Mouse (Mus musculus): ENCODE results near the gene Gm10320. TPM values are rescaled to one million over a fixed set of nuclear protein-coding genes. Genes with fewer than 3 reads are reported as not detected.

Gm10320 gene
- total and polyA plus RNA-seq, 3 experiments, result 0.60 to 0.93 TPM; not detected in 1

GRCm38 (mm10) chr13:98534190-98534912 is 42.5 kb upstream of the Gm10320 start:
- ATAC-seq (ENCODE audit: extremely low read depth, insufficient number of reproducible peaks, low FRiP score, poor library complexity, severe bottlenecking) (no peak), DNase-seq (ENCODE audit: low spot score) (no peak)
- no peaks in the 10 kb centered on the region for H3K36me3 ChIP-seq (replicated peaks)
- H3K4me3 ChIP-seq (ENCODE audit: low read depth, low read length), result no peak overlapping the region
- peaks cover 5% of the 10 kb centered on the region; the same call in 1 of the 2 replicates for H3K4me1 ChIP-seq (ENCODE audit: insufficient read depth, low read depth, low read length)
- no peak for TF ChIP-seq TAL1 (conservative IDR thresholded peaks at IDR 0.05; ENCODE audit: low read depth, low read length)
- no peak for TF ChIP-seq GATA2 (IDR thresholded peaks at IDR 0.05; ENCODE audit: borderline replicate concordance, low read depth, low read length)
- no peak for TF ChIP-seq CTCF (IDR thresholded peaks at IDR 0.05; ENCODE audit: low read depth, low read length)
- TF ChIP-seq POLR2AphosphoS5 (IDR thresholded peaks at IDR 0.05; ENCODE audit: insufficient replicate concordance, low read depth, low read length), result no peak
- no peak for TF ChIP-seq GATA1 (IDR thresholded peaks at IDR 0.05; ENCODE audit: borderline replicate concordance, low read length)
- no peaks in the 10 kb centered on the region for H3K9me3 ChIP-seq (replicated peaks)
- peaks cover 16% of the 10 kb centered on the region for H3K27me3 ChIP-seq (ENCODE audit: insufficient read depth, low read length)

DNA sequence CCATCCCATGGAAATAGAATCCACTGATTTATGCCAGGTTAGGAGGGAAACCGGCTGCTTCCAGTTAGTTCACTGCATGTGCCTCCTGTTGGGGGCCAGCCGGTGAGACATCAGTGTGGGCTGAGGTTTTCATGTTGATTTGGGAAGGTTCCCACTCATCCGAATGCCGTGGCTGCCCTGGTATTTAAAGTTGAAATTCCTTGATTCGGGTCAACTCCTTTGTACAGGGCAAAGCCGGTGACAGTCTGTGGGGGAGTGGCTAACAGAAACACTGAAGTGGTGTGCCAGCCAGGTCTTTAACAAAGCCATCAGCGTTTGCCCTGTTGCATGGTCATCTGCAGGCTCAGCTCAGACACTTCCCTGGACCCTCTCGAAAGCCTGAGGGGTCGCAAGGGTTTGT is 41.6 kb upstream of the Gm10320 start:
- Histone ChIP-seq H3K9me3 (replicated peaks) (no peaks in the 10 kb centered on the region), H3K27me3 (ENCODE audit: insufficient read depth, low read length) (peaks cover 11% of the 10 kb centered on the region; the same call in 1 of the 2 replicates), H3K4me3 (ENCODE audit: low read depth, low read length) (no peak overlapping the region), H3K36me3 (replicated peaks) (no peaks in the 10 kb centered on the region), H3K4me1 (ENCODE audit: insufficient read depth, low read depth, low read length) (peaks cover 1% of the 10 kb centered on the region; the same call in 1 of the 2 replicates)
- DNase-seq (ENCODE audit: low spot score) (no peak), ATAC-seq (ENCODE audit: extremely low read depth, insufficient number of reproducible peaks, low FRiP score, poor library complexity, severe bottlenecking) (no peak)
- no peak for TF ChIP-seq POLR2AphosphoS5 (IDR thresholded peaks at IDR 0.05; ENCODE audit: insufficient replicate concordance, low read depth, low read length)
- TF ChIP-seq CTCF (IDR thresholded peaks at IDR 0.05; ENCODE audit: low read depth, low read length), result no peak
- no peak for TF ChIP-seq GATA1 (IDR thresholded peaks at IDR 0.05; ENCODE audit: borderline replicate concordance, low read length)
- no peak for TF ChIP-seq GATA2 (IDR thresholded peaks at IDR 0.05; ENCODE audit: borderline replicate concordance, low read depth, low read length)
- TF ChIP-seq TAL1 (conservative IDR thresholded peaks at IDR 0.05; ENCODE audit: low read depth, low read length), result no peak

GRCm38 (mm10) chr13:98532699-98533375 is 41.0 kb upstream of the Gm10320 start:
- Histone ChIP-seq H3K27me3 (ENCODE audit: insufficient read depth, low read length) (peaks cover 7% of the 10 kb centered on the region; the same call in 1 of the 2 replicates), H3K4me1 (ENCODE audit: insufficient read depth, low read depth, low read length) (no peaks in the 10 kb centered on the region), H3K4me3 (ENCODE audit: low read depth, low read length) (no peak overlapping the region), H3K9me3 (replicated peaks) (no peaks in the 10 kb centered on the region), H3K36me3 (replicated peaks) (no peaks in the 10 kb centered on the region)
- TF ChIP-seq GATA2 (IDR thresholded peaks at IDR 0.05; ENCODE audit: borderline replicate concordance, low read depth, low read length) (no peak), GATA1 (IDR thresholded peaks at IDR 0.05; ENCODE audit: borderline replicate concordance, low read length) (no peak), POLR2AphosphoS5 (IDR thresholded peaks at IDR 0.05; ENCODE audit: insufficient replicate concordance, low read depth, low read length) (no peak), TAL1 (conservative IDR thresholded peaks at IDR 0.05; ENCODE audit: low read depth, low read length) (no peak), CTCF (IDR thresholded peaks at IDR 0.05; ENCODE audit: low read depth, low read length) (no peak)
- DNase-seq (ENCODE audit: low spot score), result no peak
- ATAC-seq (ENCODE audit: extremely low read depth, insufficient number of reproducible peaks, low FRiP score, poor library complexity, severe bottlenecking), result no peak

DNA sequence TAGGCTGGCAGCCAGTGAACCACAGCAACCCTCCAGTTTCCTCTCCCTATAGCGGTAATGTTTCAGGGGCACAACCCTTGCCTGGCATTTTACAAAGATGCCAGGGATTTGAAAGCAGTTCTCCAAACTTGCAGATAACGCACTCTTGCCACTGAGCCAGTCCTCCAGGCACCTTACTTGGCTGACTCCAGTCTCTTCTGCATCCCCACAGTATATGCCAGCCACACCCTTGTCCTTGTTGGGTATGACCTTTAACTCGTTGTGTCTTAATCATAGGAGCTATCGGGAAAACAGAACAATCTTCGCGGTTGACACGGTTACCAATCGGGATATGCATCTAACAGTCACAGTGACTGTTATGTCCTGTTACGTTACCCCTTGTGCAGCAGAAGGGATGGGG is 40.2 kb upstream of the Gm10320 start:
- H3K4me1 ChIP-seq (ENCODE audit: insufficient read depth, low read depth, low read length), result no peaks in the 10 kb centered on the region
- no peak for TF ChIP-seq GATA2 (IDR thresholded peaks at IDR 0.05; ENCODE audit: borderline replicate concordance, low read depth, low read length)
- no peak for TF ChIP-seq GATA1 (IDR thresholded peaks at IDR 0.05; ENCODE audit: borderline replicate concordance, low read length)
- TF ChIP-seq TAL1 (conservative IDR thresholded peaks at IDR 0.05; ENCODE audit: low read depth, low read length), result no peak
- TF ChIP-seq POLR2AphosphoS5 (IDR thresholded peaks at IDR 0.05; ENCODE audit: insufficient replicate concordance, low read depth, low read length), result no peak
- TF ChIP-seq CTCF (IDR thresholded peaks at IDR 0.05; ENCODE audit: low read depth, low read length), result no peak
- no peaks in the 10 kb centered on the region for H3K9me3 ChIP-seq (replicated peaks)
- H3K27me3 ChIP-seq (ENCODE audit: insufficient read depth, low read length), result peaks cover 7% of the 10 kb centered on the region; the same call in 1 of the 2 replicates
- no peak overlapping the region for H3K4me3 ChIP-seq (ENCODE audit: low read depth, low read length)
- DNase-seq (ENCODE audit: low spot score) (no peak), ATAC-seq (ENCODE audit: extremely low read depth, insufficient number of reproducible peaks, low FRiP score, poor library complexity, severe bottlenecking) (no peak)
- no peaks in the 10 kb centered on the region for H3K36me3 ChIP-seq (replicated peaks)

DNA sequence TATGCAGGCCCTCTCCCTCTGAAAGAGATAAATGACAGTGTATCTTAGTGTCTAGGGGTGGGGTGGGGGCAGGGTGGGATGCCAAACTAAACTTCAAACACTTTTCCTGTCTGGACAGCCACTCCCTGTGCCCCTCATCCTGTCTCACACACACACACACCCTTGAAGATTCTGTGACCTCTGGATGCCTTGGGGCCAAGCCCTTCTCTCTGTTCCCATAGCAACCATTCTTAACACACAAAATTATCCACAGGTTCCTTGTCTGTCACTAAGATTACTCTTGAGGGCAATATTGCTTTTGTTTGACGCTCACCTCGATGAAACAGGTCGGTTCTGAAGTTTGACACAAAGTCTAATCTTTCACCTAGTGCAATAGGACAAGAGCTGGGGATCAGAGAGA is 39.5 kb upstream of the Gm10320 start:
- H3K27me3 ChIP-seq (ENCODE audit: insufficient read depth, low read length), result peaks cover 7% of the 10 kb centered on the region; the same call in 1 of the 2 replicates
- TF ChIP-seq CTCF (IDR thresholded peaks at IDR 0.05; ENCODE audit: low read depth, low read length), result no peak
- TF ChIP-seq TAL1 (conservative IDR thresholded peaks at IDR 0.05; ENCODE audit: low read depth, low read length), result no peak
- H3K4me3 ChIP-seq (ENCODE audit: low read depth, low read length), result no peak overlapping the region
- no peaks in the 10 kb centered on the region for H3K36me3 ChIP-seq (replicated peaks)
- ATAC-seq (ENCODE audit: extremely low read depth, insufficient number of reproducible peaks, low FRiP score, poor library complexity, severe bottlenecking) (no peak), DNase-seq (ENCODE audit: low spot score) (no peak)
- H3K4me1 ChIP-seq (ENCODE audit: insufficient read depth, low read depth, low read length), result no peaks in the 10 kb centered on the region
- no peaks in the 10 kb centered on the region for H3K9me3 ChIP-seq (replicated peaks)

GRCm38 (mm10) chr13:98523719-98524316 is 32.0 kb upstream of the Gm10320 start:
- Histone ChIP-seq H3K27me3 (ENCODE audit: insufficient read depth, low read length) (no peaks in the 10 kb centered on the region), H3K36me3 (replicated peaks) (no peaks in the 10 kb centered on the region), H3K9me3 (replicated peaks) (no peaks in the 10 kb centered on the region; the same call in 1 of the 2 replicates), H3K4me3 (ENCODE audit: low read depth, low read length) (no peak overlapping the region), H3K4me1 (ENCODE audit: insufficient read depth, low read depth, low read length) (no peaks in the 10 kb centered on the region)
- ATAC-seq (ENCODE audit: extremely low read depth, insufficient number of reproducible peaks, low FRiP score, poor library complexity, severe bottlenecking) (no peak), DNase-seq (ENCODE audit: low spot score) (no peak)
- TF ChIP-seq TAL1 (conservative IDR thresholded peaks at IDR 0.05; ENCODE audit: low read depth, low read length) (no peak), CTCF (IDR thresholded peaks at IDR 0.05; ENCODE audit: low read depth, low read length) (no peak), GATA1 (IDR thresholded peaks at IDR 0.05; ENCODE audit: borderline replicate concordance, low read length) (no peak), GATA2 (IDR thresholded peaks at IDR 0.05; ENCODE audit: borderline replicate concordance, low read depth, low read length) (no peak), POLR2AphosphoS5 (IDR thresholded peaks at IDR 0.05; ENCODE audit: insufficient replicate concordance, low read depth, low read length) (no peak)
